Mouse (Mus musculus): ENCODE measurements around the gene Supt3. TPM values are rescaled to one million over a fixed set of nuclear protein-coding genes. Genes with fewer than 3 reads are reported as not detected.

Supt3 gene
- polyA plus RNA-seq, 1 experiment from 2014 or later = 22.2 TPM

DNA sequence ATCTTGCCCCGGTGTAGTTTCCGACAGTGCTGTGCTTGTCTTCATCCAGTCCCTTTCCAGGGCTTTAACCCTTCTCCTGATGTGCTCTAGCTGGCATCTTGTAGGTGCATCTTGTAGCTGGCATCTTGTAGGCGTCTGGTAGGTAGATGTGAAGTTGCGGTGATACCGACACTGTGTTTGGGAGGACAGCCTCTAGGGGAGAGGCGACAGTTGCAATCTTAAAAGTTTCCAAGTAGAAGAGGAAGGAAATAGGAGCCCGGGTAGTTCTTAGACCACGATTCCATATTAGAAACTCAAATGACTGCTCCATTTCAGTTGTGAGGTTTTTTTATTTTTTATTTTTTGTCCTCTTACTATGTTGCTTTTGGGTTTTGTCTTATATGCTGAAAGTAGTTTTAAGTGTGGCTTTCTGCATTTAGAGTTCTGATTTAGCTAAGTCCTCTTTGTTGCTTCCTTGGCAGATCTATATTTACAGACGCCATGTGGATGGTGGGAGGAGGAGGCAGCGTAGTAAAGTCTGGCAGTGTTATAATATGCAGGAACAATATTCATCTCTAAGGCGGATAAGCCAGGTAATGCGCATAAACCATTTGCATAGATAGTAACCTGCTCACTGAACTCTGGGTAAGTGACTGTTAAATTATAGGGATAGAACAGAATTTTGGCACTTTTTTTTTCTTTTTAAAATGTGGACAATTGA is 15.4 kb downstream of the Supt3 start:
- Histone ChIP-seq H3K4me3 (no peak overlapping the region), H3K27me3 (no peaks in the 10 kb centered on the region), H3K4me2 (no peak overlapping the region), H3K9me3 (no peaks in the 10 kb centered on the region), H3K36me3 (peaks cover 8% of the 10 kb centered on the region), H3K4me1 (replicated peaks) (no peaks in the 10 kb centered on the region), H3K27ac (no peak overlapping the region), H3K9ac (no peak overlapping the region)
- 93% methylated on average over 12 of the region's 12 CpGs for WGBS
- no peak for ATAC-seq (ENCODE audit: low FRiP score)

DNA sequence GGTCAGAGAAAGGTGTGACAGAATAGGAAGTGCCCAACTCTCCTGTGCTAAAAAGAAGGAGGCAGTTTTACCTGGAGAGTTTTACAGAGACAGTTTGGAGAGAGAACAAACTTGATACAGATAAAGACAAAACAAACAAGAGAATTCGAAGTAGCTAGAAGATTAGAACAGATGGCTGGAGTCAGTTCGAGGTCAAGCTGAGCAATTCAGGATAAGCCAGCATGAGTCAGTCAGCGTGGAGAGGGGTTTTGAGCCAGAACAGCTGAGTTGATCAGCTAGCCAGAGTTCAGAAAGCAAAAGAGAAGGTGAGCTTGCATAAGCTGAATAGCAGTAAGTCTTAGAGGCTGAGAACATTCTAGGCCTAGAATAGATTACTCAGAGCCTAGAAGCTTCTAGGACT is 20.4 kb downstream of the Supt3 start:
- H3K9me3 ChIP-seq = no peaks in the 10 kb centered on the region
- no peak overlapping the region for H3K27ac ChIP-seq
- H3K9ac ChIP-seq = no peak overlapping the region
- no peak for ATAC-seq (ENCODE audit: low FRiP score)
- H3K4me3 ChIP-seq = no peak overlapping the region
- 72% methylated on average over 3 of the region's 3 CpGs for WGBS
- H3K27me3 ChIP-seq = no peaks in the 10 kb centered on the region
- H3K4me1 ChIP-seq (replicated peaks) = no peaks in the 10 kb centered on the region
- no peak overlapping the region for H3K4me2 ChIP-seq
- peaks cover 4% of the 10 kb centered on the region; the same call in 1 of the 2 replicates for H3K36me3 ChIP-seq

DNA sequence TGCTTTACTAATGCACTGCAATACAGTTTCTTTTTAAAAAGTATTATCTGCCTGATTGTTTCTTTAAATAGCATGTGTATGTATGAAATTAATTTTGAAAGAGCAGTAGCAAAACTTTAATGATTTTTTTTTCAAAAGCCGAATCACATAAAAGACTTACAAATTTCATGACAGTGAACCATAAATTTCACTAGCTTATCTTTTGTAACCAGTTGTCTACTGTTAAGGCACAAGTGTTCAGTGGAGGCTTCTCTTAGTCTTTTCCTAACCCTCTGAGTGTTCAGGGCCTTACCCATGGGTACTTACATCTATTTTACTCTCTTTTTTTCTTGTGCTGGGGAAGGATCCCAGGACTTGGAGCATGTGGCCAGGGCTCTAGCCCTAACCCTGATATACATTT is 30.1 kb downstream of the Supt3 start:
- Histone ChIP-seq H3K36me3 (no peaks in the 10 kb centered on the region), H3K4me2 (no peak overlapping the region)
- no peak for ATAC-seq (ENCODE audit: low FRiP score)

GRCm38 (mm10) chr17:44814508-44815175 is 37.7 kb downstream of the Supt3 start, which contains the start of gene Runx2:
Runx2 (minus strand) TSS chr17:44814797.
- WGBS = 22% methylated on average over 3 of the region's 3 CpGs
- Histone ChIP-seq H3K36me3 (no peaks in the 10 kb centered on the region), H3K4me2 (no peak within 1 kb of the TSS), H3K4me3 (no peak within 1 kb of the TSS), H3K9me3 (no peaks in the 10 kb centered on the region), H3K27ac (no peak within 1 kb of the TSS), H3K4me1 (replicated peaks) (peaks cover 9% of the 10 kb centered on the region; the same call in 1 of the 2 replicates), H3K27me3 (no peaks in the 10 kb centered on the region), H3K9ac (no peak within 1 kb of the TSS)
- ATAC-seq (ENCODE audit: low FRiP score) = no peak

More for the DNA sequence above, 30.1 kb downstream of the Supt3 start:
- no peak overlapping the region for H3K9ac ChIP-seq
- WGBS = 87% methylated on average over 1 of the region's 1 CpGs
- H3K27me3 ChIP-seq = no peaks in the 10 kb centered on the region
- no peaks in the 10 kb centered on the region for H3K9me3 ChIP-seq
- no peak overlapping the region for H3K4me3 ChIP-seq
- H3K4me1 ChIP-seq (replicated peaks) = no peaks in the 10 kb centered on the region
- no peak overlapping the region for H3K27ac ChIP-seq

- no peaks in the 10 kb centered on the region for H3K9me3 ChIP-seq
- H3K9ac ChIP-seq = no peak overlapping the region
- no peaks in the 10 kb centered on the region for H3K27me3 ChIP-seq
- no peaks in the 10 kb centered on the region for H3K36me3 ChIP-seq
- H3K27ac ChIP-seq = no peak overlapping the region
- H3K4me2 ChIP-seq = no peak overlapping the region
- no peak for ATAC-seq (ENCODE audit: low FRiP score)
- peaks cover 9% of the 10 kb centered on the region; the same call in 1 of the 2 replicates for H3K4me1 ChIP-seq (replicated peaks)
- no peak overlapping the region for H3K4me3 ChIP-seq
- 86% methylated on average over 2 of the region's 2 CpGs for WGBS
Observed at GRCm38 (mm10) chr17:44818825-44819224, 41.9 kb downstream of the Supt3 start.

DNA sequence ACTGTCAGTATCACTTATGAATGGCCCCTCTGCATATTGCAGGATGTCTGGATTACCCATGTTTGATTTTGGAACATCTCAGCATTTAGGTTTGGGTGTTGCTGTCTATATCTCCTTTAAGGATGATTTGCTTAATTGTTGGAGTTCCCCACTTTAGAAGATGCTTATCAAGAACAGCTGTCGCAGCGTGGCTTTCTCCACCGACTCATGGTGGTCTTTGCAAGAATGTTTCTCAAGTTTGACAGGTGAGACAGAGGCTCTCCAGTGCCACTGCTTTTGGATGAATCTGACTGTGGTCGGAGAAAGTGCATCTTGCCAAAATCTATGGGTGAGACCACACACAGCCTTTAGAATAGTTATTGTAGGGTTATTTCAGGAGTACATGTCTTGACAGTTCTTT is 42.9 kb downstream of the Supt3 start:
- H3K9ac ChIP-seq = no peak overlapping the region
- no peaks in the 10 kb centered on the region for H3K27me3 ChIP-seq
- H3K36me3 ChIP-seq = no peaks in the 10 kb centered on the region
- ATAC-seq (ENCODE audit: low FRiP score) = no peak
- peaks cover 4% of the 10 kb centered on the region; the same call in 1 of the 2 replicates for H3K4me1 ChIP-seq (replicated peaks)
- no peak overlapping the region for H3K4me3 ChIP-seq
- H3K27ac ChIP-seq = no peak overlapping the region
- H3K4me2 ChIP-seq = no peak overlapping the region
- H3K9me3 ChIP-seq = no peaks in the 10 kb centered on the region
- 73% methylated on average over 4 of the region's 4 CpGs for WGBS

DNA sequence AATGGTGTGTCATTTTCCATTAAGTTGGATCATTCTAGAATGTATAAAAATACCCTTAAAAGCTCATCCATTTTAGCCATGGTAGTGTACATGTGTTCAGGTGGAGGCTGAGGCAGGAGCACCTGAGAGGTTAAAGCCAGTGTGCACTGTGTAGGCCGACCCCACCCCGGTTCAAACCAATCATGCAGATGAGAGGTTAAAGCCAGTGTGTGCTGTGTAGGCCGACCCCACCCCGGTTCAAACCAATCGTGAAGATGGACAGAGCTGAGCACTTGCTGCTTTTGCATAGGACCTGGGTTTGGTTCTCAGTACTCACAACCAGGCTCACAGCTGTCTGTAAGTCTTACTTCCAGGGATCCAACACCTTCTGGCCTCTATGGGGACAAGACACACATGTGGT is 45.0 kb downstream of the Supt3 start:
- Histone ChIP-seq H3K27ac (no peak overlapping the region), H3K27me3 (no peaks in the 10 kb centered on the region), H3K9me3 (no peaks in the 10 kb centered on the region), H3K9ac (no peak overlapping the region), H3K4me1 (replicated peaks) (no peaks in the 10 kb centered on the region), H3K4me3 (no peak overlapping the region), H3K4me2 (no peak overlapping the region), H3K36me3 (no peaks in the 10 kb centered on the region)
- 86% methylated on average over 5 of the region's 5 CpGs for WGBS
- no peak for ATAC-seq (ENCODE audit: low FRiP score)

DNA sequence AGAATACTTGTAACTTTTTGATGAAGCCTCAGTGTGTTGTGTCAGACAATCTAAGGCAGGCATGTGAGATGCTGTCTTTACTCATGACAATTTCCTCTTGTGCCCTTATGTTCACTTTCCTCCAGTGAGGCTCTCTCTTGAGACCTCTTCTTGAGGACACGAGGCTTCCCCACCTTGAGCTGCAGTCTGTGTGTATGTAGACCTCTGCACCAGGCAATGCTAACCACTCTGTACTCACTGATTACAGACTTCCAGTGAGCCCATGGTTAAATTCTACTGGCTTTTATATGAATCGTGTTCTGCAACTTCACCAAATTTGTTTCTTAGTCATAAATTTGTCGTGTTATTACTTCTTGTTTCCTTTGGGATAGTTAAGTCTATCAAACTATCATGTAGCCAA is 50.2 kb downstream of the Supt3 start:
- no peak overlapping the region for H3K4me2 ChIP-seq
- H3K36me3 ChIP-seq = no peaks in the 10 kb centered on the region
- H3K4me3 ChIP-seq = no peak overlapping the region
- ATAC-seq (ENCODE audit: low FRiP score) = no peak
- no peaks in the 10 kb centered on the region for H3K4me1 ChIP-seq (replicated peaks)
- H3K27ac ChIP-seq = no peak overlapping the region
- no peaks in the 10 kb centered on the region for H3K9me3 ChIP-seq
- no peak overlapping the region for H3K9ac ChIP-seq
- no peaks in the 10 kb centered on the region for H3K27me3 ChIP-seq
- 82% methylated on average over 3 of the region's 3 CpGs for WGBS

DNA sequence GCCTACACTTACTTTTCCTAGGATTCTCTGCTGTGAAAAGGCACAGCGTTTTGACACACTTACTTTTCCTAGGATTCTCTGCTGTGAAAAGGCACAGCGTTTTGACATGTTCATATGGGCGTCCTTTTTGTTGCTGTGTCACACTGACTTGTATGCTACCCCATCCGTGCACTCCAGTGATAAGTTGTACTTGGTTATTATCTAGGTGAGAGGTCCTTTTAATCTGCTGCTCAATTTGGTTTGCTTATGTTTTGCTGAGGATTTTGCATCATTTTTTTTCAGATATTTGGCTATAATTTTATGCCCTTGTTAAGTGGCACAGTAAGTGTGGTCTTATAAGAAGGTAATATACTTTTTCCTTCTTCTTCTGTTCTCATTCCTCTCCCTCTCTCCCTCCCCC is 51.0 kb downstream of the Supt3 start:
- no peak for ATAC-seq (ENCODE audit: low FRiP score)
- Histone ChIP-seq H3K27me3 (no peaks in the 10 kb centered on the region), H3K9ac (no peak overlapping the region), H3K27ac (no peak overlapping the region), H3K4me3 (no peak overlapping the region), H3K4me2 (no peak overlapping the region), H3K4me1 (replicated peaks) (no peaks in the 10 kb centered on the region), H3K36me3 (no peaks in the 10 kb centered on the region), H3K9me3 (no peaks in the 10 kb centered on the region)
- 85% methylated on average over 4 of the region's 4 CpGs for WGBS

DNA sequence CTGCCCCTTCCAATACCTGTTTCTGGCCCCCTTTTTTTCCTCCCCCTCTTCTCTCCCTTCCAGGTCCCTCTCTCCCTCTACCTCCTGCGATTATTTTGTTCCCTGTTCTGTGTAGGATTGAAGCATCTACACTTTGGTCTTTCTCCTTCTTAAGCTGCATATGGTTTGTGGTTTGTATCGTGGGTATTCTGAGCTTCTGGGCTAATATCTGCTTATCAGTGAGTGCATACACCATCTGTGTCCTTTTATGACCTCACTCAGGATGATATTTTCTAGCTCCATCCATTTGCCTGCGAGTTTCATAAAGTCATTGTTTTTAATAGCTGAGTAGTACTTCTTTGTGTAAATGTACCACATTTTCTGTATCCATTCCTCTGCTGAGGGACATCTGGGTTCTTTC is 52.6 kb downstream of the Supt3 start:
- Histone ChIP-seq H3K36me3 (no peaks in the 10 kb centered on the region), H3K9ac (no peak overlapping the region), H3K4me3 (no peak overlapping the region), H3K4me1 (replicated peaks) (no peaks in the 10 kb centered on the region), H3K27me3 (no peaks in the 10 kb centered on the region), H3K4me2 (no peak overlapping the region), H3K9me3 (no peaks in the 10 kb centered on the region), H3K27ac (no peak overlapping the region)
- no peak for ATAC-seq (ENCODE audit: low FRiP score)
- WGBS = 93% methylated on average over 3 of the region's 3 CpGs

- Histone ChIP-seq H3K4me1 (replicated peaks) (no peaks in the 10 kb centered on the region), H3K4me3 (no peak overlapping the region), H3K9me3 (no peaks in the 10 kb centered on the region), H3K9ac (no peak overlapping the region), H3K36me3 (no peaks in the 10 kb centered on the region), H3K27ac (no peak overlapping the region), H3K27me3 (no peaks in the 10 kb centered on the region), H3K4me2 (no peak overlapping the region)
- WGBS = 72% methylated on average over 1 of the region's 1 CpGs
- ATAC-seq (ENCODE audit: low FRiP score) = no peak
Observed at GRCm38 (mm10) chr17:44831201-44831600, 54.2 kb downstream of the Supt3 start.

- Histone ChIP-seq H3K36me3 (no peaks in the 10 kb centered on the region), H3K4me2 (no peak overlapping the region), H3K4me3 (no peak overlapping the region), H3K4me1 (replicated peaks) (no peaks in the 10 kb centered on the region), H3K27ac (no peak overlapping the region), H3K27me3 (no peaks in the 10 kb centered on the region), H3K9me3 (peaks cover 3% of the 10 kb centered on the region; the same call in 1 of the 2 replicates), H3K9ac (no peak overlapping the region)
- WGBS = 88% methylated on average over 4 of the region's 4 CpGs
- ATAC-seq (ENCODE audit: low FRiP score) = no peak
Observed at GRCm38 (mm10) chr17:44842184-44842583, 65.2 kb downstream of the Supt3 start.

- Histone ChIP-seq H3K4me3 (no peak overlapping the region), H3K4me1 (replicated peaks) (no peaks in the 10 kb centered on the region), H3K9me3 (no peaks in the 10 kb centered on the region), H3K4me2 (no peak overlapping the region), H3K9ac (no peak overlapping the region), H3K36me3 (no peaks in the 10 kb centered on the region), H3K27ac (no peak overlapping the region), H3K27me3 (no peaks in the 10 kb centered on the region)
- WGBS = 97% methylated on average over 6 of the region's 6 CpGs
- no peak for ATAC-seq (ENCODE audit: low FRiP score)
Observed at GRCm38 (mm10) chr17:44863165-44863564, 86.2 kb downstream of the Supt3 start.

Data from hindbrain, embryonic 13.5 days (tissue).